Mouse (Mus musculus) 3134 (cell line): ENCODE data around the gene Gusb.

Source experiments
- DNase-seq: peaks from one replicate; pipeline ENCODE4 v3.0.0-alpha.2; 2011; ENCODE audit warnings: low spot score; ENCODE audit not compliant: insufficient read length; ENCODE audit errors: extremely low read depth

Gusb gene

DNA sequence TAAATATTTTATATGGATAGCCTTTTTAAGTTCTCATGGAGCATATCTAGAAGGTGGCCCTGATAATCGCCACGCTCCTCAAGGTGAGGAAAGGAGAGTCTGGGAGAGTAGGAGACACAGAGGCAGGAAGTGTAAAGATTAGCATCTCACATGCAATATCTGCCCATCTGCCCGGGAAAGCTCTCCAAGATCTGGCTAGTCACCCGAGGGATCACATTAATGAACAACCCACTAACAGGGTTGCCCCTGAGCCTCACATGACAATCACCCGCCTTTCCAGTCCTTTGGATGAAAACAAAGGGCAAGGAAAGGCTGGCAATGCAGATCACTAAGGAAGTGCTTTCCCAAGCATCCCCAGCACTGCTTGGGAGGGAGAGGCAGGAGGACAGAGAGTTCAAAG is 24.3 kb upstream of the Gusb start:
- DNase-seq: no peak

GRCm38 (mm10) chr5:130023767-130024539 is 21.1 kb upstream of the Gusb start:
- DNase-seq: peak; percentile 94

DNA sequence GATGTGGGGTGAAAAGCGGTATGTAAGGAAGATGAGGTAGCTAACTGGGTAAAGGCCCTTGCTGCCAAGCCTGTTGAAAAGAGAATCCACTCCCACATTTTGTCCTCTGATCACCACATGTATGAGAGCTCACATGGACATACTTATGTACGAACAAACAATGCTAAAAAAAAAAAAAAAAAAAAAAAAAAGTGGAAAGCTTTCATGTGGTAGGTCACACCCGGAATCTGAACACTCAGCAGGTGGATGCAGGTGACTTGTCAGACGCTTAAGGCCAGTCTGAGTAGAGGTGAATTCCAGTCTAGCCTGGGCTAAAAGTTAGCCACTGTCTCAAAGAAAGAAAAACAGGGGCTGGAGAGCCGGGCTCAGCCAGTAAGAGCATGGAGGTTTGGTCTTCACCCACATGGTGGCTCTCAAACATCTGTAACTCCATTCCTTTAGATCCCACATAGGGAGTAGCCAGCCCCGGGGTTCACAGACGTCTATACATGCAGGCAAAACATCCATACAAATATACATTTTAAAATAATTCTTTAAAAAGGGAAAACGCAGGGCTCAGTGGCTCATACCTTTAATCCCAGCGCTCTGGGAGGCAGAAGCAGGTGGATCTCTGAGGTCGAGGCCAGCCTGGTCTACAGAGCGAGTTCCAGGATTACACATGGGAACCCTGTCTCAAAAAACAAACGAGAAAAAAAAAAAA is 20.4 kb upstream of the Gusb start:
- DNase-seq: no peak

DNA sequence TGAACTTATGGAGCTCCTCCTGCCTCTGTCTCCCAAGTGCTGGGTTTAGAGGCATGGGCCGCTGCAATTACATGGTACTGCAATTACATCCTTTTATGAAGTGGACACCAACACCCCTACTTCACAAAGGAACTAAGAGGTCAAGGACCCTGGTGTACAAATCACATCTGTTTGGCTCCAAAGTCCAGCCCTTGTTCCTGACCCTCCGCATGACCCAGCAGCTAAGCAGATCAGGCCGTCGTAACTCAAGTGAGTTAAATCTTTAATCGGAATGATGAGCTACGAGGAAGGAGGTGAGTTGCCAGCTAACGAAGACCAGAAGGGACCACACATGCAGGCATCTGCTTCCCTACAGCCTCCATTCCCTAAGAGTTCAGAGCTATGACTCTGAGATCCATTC is 19.5 kb upstream of the Gusb start:
- DNase-seq: no peak

GRCm38 (mm10) chr5:130021361-130021966 is 18.6 kb upstream of the Gusb start:
- no peak for DNase-seq

DNA sequence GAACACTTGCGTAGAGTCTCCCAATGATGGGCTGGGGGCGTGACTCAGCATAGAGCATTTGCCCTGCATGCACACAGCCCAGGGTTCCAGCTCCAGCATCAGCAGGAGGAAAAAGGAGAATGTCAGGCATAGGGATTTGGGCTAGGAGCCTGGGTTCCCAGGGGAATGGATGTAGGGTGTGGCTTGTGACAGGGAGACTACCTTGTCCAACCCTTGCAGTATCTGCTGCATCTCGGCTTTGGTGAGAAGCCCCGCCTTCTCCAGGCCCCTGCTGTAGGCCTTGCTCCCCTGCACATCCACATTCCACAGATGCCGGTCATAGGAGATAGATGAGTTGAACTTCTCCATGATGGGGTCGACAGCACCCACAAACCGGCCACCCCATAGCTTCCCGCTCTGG is 16.6 kb upstream of the Gusb start:
- no peak for DNase-seq

GRCm38 (mm10) chr5:130015104-130015503 is 12.3 kb upstream of the Gusb start:
- DNase-seq: no peak

GRCm38 (mm10) chr5:130010961-130011360 is 8.1 kb upstream of the Gusb start:
- no peak for DNase-seq

- DNase-seq: no peak
Measured at GRCm38 (mm10) chr5:130009784-130010183, 6.9 kb upstream of the Gusb start.

- DNase-seq: no peak
Measured at GRCm38 (mm10) chr5:130008034-130008590, 5.3 kb upstream of the Gusb start.

DNA sequence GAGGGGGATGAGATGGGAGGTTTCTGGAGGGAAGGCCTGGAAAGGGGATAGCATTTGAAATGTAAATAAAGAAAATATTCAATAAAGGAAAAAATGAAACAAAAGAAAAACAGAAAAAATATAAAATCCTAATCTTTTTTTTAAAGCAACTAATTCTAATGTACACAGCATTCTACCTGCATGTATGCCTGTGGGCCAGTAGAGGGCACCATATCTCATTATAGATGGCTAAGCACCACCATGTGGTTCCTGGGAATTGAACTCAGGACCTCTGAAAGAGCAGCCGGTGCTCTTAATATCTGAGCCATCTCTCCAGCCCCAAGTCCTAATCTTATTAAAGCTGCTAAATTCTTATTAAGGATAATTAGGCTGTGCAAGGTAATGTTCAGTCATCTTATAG is 4.5 kb upstream of the Gusb start:
- no peak for DNase-seq

DNA sequence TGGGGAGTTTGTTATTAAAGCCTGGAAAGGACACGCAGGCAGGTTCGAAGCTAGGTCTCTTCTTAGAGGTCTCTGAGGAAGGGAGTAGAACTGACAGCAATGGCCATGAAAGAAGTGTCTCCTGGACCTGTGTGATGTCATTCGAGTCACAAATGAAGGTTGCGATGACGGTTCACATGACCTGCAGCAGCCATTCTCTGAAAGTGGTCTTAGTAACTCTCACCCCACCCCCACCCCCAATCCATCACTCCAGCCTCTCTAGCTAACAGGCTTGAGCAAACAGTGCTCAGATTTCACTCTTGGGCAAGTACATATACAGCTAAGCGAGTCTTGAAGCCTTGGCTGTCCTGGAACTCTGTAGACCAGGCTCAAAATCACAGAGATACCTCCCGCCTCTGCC is 380 bp upstream of the Gusb start:
- no peak for DNase-seq

- no peak for DNase-seq
Measured at GRCm38 (mm10) chr5:130001356-130001987, 1.4 kb downstream of the Gusb start.

DNA sequence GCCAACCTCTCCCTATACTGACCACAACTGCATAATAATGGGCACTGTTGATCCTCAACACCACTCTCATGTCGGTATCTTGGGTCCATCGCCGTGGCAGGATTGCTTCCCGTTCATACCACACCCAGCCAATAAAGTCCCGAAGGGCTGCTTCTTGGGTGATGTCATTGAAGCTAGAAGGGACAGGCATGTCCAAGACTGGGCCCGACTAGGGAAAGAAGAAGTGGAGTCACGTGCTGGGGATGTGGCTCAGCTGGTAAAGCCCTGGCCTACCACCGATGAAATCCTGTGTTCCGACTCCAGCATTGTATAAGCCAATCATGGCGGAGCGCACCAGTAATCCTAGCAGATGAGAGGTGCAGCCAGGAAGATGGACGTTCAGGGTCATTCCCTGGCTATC is 2.1 kb downstream of the Gusb start:
- DNase-seq: no peak

DNA sequence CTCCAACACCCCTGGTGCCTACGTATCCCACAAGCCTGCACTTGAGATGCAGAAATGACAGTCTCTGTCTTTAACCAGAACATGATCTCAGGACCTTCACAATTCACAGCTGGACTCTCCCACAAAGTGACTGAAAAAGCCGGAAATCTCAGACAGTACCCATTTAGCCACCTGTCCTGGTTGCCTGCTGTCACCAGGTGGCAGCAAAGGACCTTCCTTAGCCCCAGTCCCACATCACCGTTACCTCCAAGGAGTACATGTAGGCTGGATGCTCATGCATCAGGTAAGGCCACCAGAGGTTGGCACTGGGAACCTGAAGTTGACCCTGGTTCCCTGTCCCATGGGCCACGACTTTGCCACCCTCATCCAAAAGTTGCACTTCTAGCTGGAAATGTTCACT is 3.8 kb downstream of the Gusb start:
- DNase-seq: no peak

GRCm38 (mm10) chr5:129997700-129998099 is 5.1 kb downstream of the Gusb start:
- DNase-seq: no peak

- no peak for DNase-seq
Measured at GRCm38 (mm10) chr5:129994989-129995388, 7.9 kb downstream of the Gusb start.

GRCm38 (mm10) chr5:129993374-129993773 is 9.5 kb downstream of the Gusb start:
- no peak for DNase-seq

GRCm38 (mm10) chr5:129991898-129992297 is 11.0 kb downstream of the Gusb start:
- DNase-seq: no peak

DNA sequence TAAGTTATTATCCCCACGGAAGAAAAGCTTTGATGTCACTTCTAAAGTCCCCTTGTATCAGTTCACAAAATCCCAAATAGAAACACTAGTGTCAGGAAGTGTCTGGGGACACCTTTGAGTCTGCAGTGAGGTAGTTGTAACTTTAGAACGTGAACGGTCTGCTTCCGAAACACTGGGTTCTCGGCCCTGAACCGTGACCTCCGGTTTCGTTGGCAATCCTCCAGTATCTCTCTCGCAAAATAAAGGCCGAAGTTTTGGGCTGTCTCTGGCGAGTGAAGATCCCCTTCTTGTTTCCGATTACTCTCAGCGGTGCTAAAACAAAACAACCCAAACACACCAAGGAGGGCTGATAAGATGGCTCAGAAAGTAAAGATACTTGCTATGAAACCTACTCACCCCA is 13.5 kb downstream of the Gusb start:
- DNase-seq: no peak

DNA sequence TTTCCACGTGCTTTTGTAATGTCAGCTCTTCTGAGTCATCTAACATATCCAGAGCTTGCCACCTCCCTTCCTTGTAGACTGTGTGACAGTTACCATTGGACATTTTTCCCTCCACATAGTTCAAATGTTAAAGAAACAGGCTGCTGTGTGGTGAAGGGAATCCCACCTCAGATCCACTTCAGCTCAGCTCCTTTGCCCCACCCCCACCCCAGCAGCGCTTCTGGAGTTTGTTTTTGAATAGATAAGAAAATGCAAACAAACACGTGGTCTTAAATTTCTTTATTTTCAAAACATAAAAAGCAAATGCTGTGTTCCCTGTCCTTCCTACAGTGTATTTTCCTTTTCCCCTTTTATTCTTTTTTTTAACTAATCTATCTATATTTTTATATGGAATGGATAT is 22.6 kb downstream of the Gusb start:
- no peak for DNase-seq
